Mouse (Mus musculus) heart, adult 2 months (tissue): ENCODE results near the gene Ak9.

Experiments
- CTCF ChIP-seq: fragments of 200-600 bp; IDR thresholded peaks from 2 replicates; pipeline ENCODE4 v1.8.1; 2022; ENCODE audit warnings: antibody characterized with exemption, mild to moderate bottlenecking, moderate library complexity
- EP300 ChIP-seq: fragments of 200-500 bp; IDR thresholded peaks from 2 replicates; pipeline ENCODE4 v1.6.1; 2011; ENCODE audit warnings: low read depth, low read length, control low read depth; ENCODE audit not compliant: insufficient read depth
- POLR2A ChIP-seq: fragments of 200-500 bp; IDR thresholded peaks from 2 replicates; pipeline ENCODE4 v1.6.1; 2011; ENCODE audit warnings: mild to moderate bottlenecking, low read depth, low read length, control low read depth; ENCODE audit not compliant: insufficient read depth

GRCm38 (mm10) chr10:41401097-41401496 is 97.3 kb downstream of the Ak9 start:
- TF ChIP-seq CTCF: no peak
- TF ChIP-seq POLR2A: no peak
- no peak for TF ChIP-seq EP300
